Mouse (Mus musculus): ENCODE measurements around the gene Swi5. TPM values are rescaled to one million over a fixed set of nuclear protein-coding genes. Genes with fewer than 3 reads are reported as not detected.
"Not testable (repeated sequence)": the region's sequence is repeated elsewhere in the genome, so short reads cannot be mapped to it uniquely, and the experiment has no call there.

Gene Swi5
- polyA plus RNA-seq, 1 experiment from 2014 or later = 415 TPM

DNA sequence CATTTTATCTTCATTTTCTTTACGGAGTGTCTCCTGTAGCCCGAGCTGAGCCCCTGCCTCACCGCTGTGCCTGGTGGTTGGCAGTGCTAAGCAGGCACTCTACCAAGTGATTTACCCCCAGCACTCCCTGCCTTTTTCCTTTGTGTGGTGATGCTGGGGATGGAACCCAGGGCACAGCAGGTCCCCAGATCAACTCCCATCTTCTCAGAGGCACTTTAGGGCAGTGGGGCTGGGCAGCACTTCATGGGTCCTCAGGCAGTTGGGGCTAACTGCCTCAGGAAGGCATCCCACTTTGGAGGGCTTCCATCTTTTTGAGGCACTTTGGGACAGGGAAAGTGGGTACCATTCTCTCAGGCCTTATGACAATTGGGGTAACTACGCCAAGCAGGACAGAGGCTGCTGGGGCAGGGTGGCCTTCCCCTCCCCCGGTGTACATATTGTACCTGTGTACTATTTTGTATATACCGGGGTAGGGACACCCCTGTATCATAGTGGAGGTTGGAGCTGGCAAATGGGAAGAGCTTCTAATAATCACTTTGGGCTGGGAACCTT, 19.4 kb upstream of the Swi5 start:
- no peak overlapping the region for H3K27ac ChIP-seq (ENCODE audit: low read length)
- H3K4me2 ChIP-seq (ENCODE audit: low read length) = no peak overlapping the region
- no peaks in the 10 kb centered on the region for H3K27me3 ChIP-seq (ENCODE audit: control insufficient read depth, insufficient read depth, low read depth, low read length)
- no peaks in the 10 kb centered on the region for H3K9me3 ChIP-seq (replicated peaks; ENCODE audit: control insufficient read depth, low read length, poor library complexity, severe bottlenecking)
- WGBS = 82% methylated on average over 6 of the region's 6 CpGs
- no peak overlapping the region for H3K9ac ChIP-seq (ENCODE audit: low read depth, low read length)
- no peak overlapping the region for H3K4me3 ChIP-seq (ENCODE audit: low read depth, low read length)
- H3K4me1 ChIP-seq (ENCODE audit: control insufficient read depth, insufficient read depth, low read length) = peaks cover 4% of the 10 kb centered on the region; the same call in 1 of the 2 replicates
- peaks cover 57% of the 10 kb centered on the region for H3K36me3 ChIP-seq (ENCODE audit: control insufficient read depth, insufficient read depth, low read length)
- no peak for ATAC-seq

DNA sequence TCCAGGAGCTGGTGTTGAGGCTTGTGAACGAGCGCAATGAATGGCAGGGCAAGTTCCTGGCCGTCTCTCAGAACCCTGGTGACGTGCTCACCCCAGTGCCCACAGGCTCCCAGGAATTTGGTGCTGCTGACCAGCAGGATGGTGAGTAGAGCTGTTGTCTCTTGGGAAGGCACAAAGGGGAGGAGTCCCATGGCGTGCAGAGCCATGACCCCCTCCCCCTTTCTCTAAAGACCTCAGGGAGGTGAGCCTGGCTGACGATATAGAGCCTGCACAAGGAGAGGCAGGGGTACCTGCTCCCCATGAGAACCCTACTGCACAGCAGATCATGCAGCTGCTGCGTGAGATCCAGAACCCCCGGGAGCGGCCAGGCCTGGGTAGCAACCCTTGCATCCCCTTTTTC, 18.3 kb upstream of the Swi5 start:
- no peaks in the 10 kb centered on the region for H3K9me3 ChIP-seq (replicated peaks; ENCODE audit: control insufficient read depth, low read length, poor library complexity, severe bottlenecking)
- no peak for ATAC-seq
- no peak overlapping the region for H3K9ac ChIP-seq (ENCODE audit: low read depth, low read length)
- no peak overlapping the region for H3K4me3 ChIP-seq (ENCODE audit: low read depth, low read length)
- peaks cover 57% of the 10 kb centered on the region for H3K36me3 ChIP-seq (ENCODE audit: control insufficient read depth, insufficient read depth, low read length)
- H3K4me2 ChIP-seq (ENCODE audit: low read length) = no peak overlapping the region
- H3K27me3 ChIP-seq (ENCODE audit: control insufficient read depth, insufficient read depth, low read depth, low read length) = no peaks in the 10 kb centered on the region
- H3K4me1 ChIP-seq (ENCODE audit: control insufficient read depth, insufficient read depth, low read length) = no peaks in the 10 kb centered on the region
- WGBS = 78% methylated on average over 9 of the region's 9 CpGs
- no peak overlapping the region for H3K27ac ChIP-seq (ENCODE audit: low read length)

- 85% methylated on average over 5 of the region's 5 CpGs for WGBS
Observed at GRCm38 (mm10) chr2:32305668-32306067, 17.8 kb upstream of the Swi5 start.

GRCm38 (mm10) chr2:32304145-32304832, 16.4 kb upstream of the Swi5 start:
- WGBS = 51% methylated on average over 8 of the region's 8 CpGs
- Histone ChIP-seq H3K9me3 (replicated peaks; ENCODE audit: control insufficient read depth, low read length, poor library complexity, severe bottlenecking) (no peaks in the 10 kb centered on the region), H3K36me3 (ENCODE audit: control insufficient read depth, insufficient read depth, low read length) (peaks cover 49% of the 10 kb centered on the region), H3K27me3 (ENCODE audit: control insufficient read depth, insufficient read depth, low read depth, low read length) (no peaks in the 10 kb centered on the region), H3K4me1 (ENCODE audit: control insufficient read depth, insufficient read depth, low read length) (no peaks in the 10 kb centered on the region), H3K4me3 (ENCODE audit: low read depth, low read length) (no peak overlapping the region), H3K27ac (ENCODE audit: low read length) (no peak overlapping the region), H3K9ac (ENCODE audit: low read depth, low read length) (no peak overlapping the region), H3K4me2 (ENCODE audit: low read length) (no peak overlapping the region)
- no peak for ATAC-seq

More at GRCm38 (mm10) chr2:32305668-32306067, 17.8 kb upstream of the Swi5 start:
- Histone ChIP-seq H3K27me3 (ENCODE audit: control insufficient read depth, insufficient read depth, low read depth, low read length) (no peaks in the 10 kb centered on the region), H3K9ac (ENCODE audit: low read depth, low read length) (no peak overlapping the region), H3K9me3 (replicated peaks; ENCODE audit: control insufficient read depth, low read length, poor library complexity, severe bottlenecking) (no peaks in the 10 kb centered on the region), H3K4me1 (ENCODE audit: control insufficient read depth, insufficient read depth, low read length) (no peaks in the 10 kb centered on the region), H3K27ac (ENCODE audit: low read length) (no peak overlapping the region), H3K36me3 (ENCODE audit: control insufficient read depth, insufficient read depth, low read length) (peaks cover 57% of the 10 kb centered on the region), H3K4me3 (ENCODE audit: low read depth, low read length) (no peak overlapping the region), H3K4me2 (ENCODE audit: low read length) (no peak overlapping the region)
- ATAC-seq = no peak

DNA sequence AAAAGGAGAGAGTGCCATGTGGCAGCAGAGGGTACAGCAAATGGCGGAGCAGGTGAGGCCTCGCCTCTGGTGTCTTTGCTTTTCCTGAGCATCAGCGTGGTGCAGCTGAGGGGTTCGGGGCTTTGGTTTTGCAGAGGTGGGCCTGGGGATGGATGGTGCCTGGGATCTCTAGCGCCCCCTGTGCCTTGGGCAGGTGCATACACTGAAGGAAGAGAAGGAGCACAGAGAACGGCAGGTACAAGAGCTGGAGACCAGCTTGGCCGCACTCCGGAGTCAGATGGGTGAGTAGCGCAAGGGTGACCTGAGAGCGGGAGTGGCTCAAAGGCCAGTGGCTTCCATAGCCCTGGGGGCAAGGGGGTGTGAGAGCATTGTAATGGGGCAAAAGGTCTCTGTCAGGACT, 15.1 kb upstream of the Swi5 start:
- Histone ChIP-seq H3K27me3 (ENCODE audit: control insufficient read depth, insufficient read depth, low read depth, low read length) (no peaks in the 10 kb centered on the region), H3K4me2 (ENCODE audit: low read length) (no peak overlapping the region), H3K4me1 (ENCODE audit: control insufficient read depth, insufficient read depth, low read length) (no peaks in the 10 kb centered on the region), H3K36me3 (ENCODE audit: control insufficient read depth, insufficient read depth, low read length) (peaks cover 50% of the 10 kb centered on the region), H3K9me3 (replicated peaks; ENCODE audit: control insufficient read depth, low read length, poor library complexity, severe bottlenecking) (no peaks in the 10 kb centered on the region), H3K27ac (ENCODE audit: low read length) (no peak overlapping the region), H3K4me3 (ENCODE audit: low read depth, low read length) (no peak overlapping the region), H3K9ac (ENCODE audit: low read depth, low read length) (no peak overlapping the region)
- ATAC-seq = no peak
- WGBS = 94% methylated on average over 9 of the region's 10 CpGs

- Histone ChIP-seq H3K9ac (ENCODE audit: low read depth, low read length) (no peak overlapping the region), H3K27ac (ENCODE audit: low read length) (no peak overlapping the region), H3K4me3 (ENCODE audit: low read depth, low read length) (no peak overlapping the region), H3K27me3 (ENCODE audit: control insufficient read depth, insufficient read depth, low read depth, low read length) (no peaks in the 10 kb centered on the region), H3K4me2 (ENCODE audit: low read length) (no peak overlapping the region), H3K36me3 (ENCODE audit: control insufficient read depth, insufficient read depth, low read length) (peaks cover 29% of the 10 kb centered on the region), H3K9me3 (replicated peaks; ENCODE audit: control insufficient read depth, low read length, poor library complexity, severe bottlenecking) (no peaks in the 10 kb centered on the region), H3K4me1 (ENCODE audit: control insufficient read depth, insufficient read depth, low read length) (no peaks in the 10 kb centered on the region)
- WGBS = 91% methylated on average over 4 of the region's 4 CpGs
- no peak for ATAC-seq
Observed at GRCm38 (mm10) chr2:32299469-32299868, 11.6 kb upstream of the Swi5 start.

DNA sequence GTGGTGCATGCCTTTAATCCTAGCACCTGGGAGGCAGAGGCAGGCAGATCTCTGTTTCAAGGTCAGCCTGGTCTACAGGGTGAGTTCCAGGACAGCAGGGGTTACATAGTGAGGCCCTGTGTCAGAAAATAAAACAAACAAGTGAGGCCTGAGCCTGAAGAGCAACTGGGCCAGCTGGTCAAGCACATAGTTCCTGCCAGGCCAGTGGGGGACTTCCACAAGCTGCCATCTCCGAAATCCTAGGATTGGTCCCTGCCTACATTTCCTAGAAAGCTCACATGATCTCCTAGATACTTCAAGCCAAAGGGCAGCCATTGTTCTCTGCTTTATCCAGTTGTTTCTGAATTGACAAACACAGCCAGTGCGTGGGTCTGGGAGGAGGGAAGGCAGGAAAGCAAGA, 8.0 kb upstream of the Swi5 start:
- H3K27me3 ChIP-seq (ENCODE audit: control insufficient read depth, insufficient read depth, low read depth, low read length); ATAC-seq; H3K4me2 ChIP-seq (ENCODE audit: low read length); H3K4me1 ChIP-seq (ENCODE audit: control insufficient read depth, insufficient read depth, low read length); H3K9ac ChIP-seq (ENCODE audit: low read depth, low read length); H3K4me3 ChIP-seq (ENCODE audit: low read depth, low read length); H3K27ac ChIP-seq (ENCODE audit: low read length); H3K9me3 ChIP-seq (replicated peaks; ENCODE audit: control insufficient read depth, low read length, poor library complexity, severe bottlenecking): not testable (repeated sequence)
- peaks cover 17% of the 10 kb centered on the region for H3K36me3 ChIP-seq (ENCODE audit: control insufficient read depth, insufficient read depth, low read length)
- 85% methylated on average over 2 of the region's 2 CpGs for WGBS

DNA sequence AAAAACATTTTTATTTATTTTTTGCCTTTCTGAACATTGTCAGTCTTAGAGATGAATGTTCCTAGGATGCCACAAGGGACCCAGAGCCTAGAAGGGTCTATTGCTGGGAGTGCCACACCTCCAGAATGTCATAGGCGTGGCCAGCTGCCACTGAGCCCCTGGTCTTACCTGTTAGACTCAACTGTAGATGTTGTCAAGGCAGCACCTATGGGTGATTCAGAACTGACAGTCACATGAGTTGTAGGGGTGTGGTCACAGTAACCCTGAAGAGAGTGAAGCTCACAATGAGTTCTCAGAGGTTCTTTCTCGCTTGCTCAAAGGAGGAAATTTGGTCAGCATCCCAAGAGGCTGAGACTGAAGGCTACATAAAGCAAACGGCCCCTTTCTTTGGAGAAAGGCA, 7.4 kb upstream of the Swi5 start:
- Histone ChIP-seq H3K4me2 (ENCODE audit: low read length) (no peak overlapping the region), H3K36me3 (ENCODE audit: control insufficient read depth, insufficient read depth, low read length) (peaks cover 17% of the 10 kb centered on the region)
- WGBS = 90% methylated on average over 3 of the region's 3 CpGs

DNA sequence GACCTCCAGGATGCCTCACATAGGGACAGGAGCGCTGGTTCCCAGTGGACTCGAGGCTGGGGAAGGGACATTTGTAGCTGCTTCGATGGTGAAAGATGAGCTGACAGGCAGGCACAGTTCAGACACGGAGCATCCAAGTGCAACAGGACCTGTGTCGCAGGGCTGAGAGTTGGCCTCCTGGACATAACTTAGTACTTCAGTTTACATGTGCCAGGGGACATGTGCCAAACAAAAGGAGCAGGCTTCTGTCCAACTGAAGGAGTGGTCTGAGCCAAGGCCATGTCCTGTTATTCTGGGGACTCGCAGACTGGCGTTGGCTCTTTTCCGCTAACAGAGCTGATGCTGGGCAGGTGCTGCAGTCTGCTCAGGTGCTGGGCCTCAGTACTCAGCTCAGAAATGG, 6.5 kb upstream of the Swi5 start:
- peaks cover 14% of the 10 kb centered on the region for H3K36me3 ChIP-seq (ENCODE audit: control insufficient read depth, insufficient read depth, low read length)
- no peak overlapping the region for H3K9ac ChIP-seq (ENCODE audit: low read depth, low read length)
- no peak for ATAC-seq
- H3K27me3 ChIP-seq (ENCODE audit: control insufficient read depth, insufficient read depth, low read depth, low read length) = no peaks in the 10 kb centered on the region
- WGBS = 84% methylated on average over 8 of the region's 8 CpGs
- H3K27ac ChIP-seq (ENCODE audit: low read length) = no peak overlapping the region
- H3K9me3 ChIP-seq (replicated peaks; ENCODE audit: control insufficient read depth, low read length, poor library complexity, severe bottlenecking) = no peaks in the 10 kb centered on the region
- H3K4me2 ChIP-seq (ENCODE audit: low read length) = no peak overlapping the region
- H3K4me1 ChIP-seq (ENCODE audit: control insufficient read depth, insufficient read depth, low read length) = peaks cover 3% of the 10 kb centered on the region
- no peak overlapping the region for H3K4me3 ChIP-seq (ENCODE audit: low read depth, low read length)

More for the DNA sequence above, 7.4 kb upstream of the Swi5 start:
- no peaks in the 10 kb centered on the region for H3K27me3 ChIP-seq (ENCODE audit: control insufficient read depth, insufficient read depth, low read depth, low read length)
- H3K27ac ChIP-seq (ENCODE audit: low read length) = no peak overlapping the region
- ATAC-seq = no peak
- H3K4me1 ChIP-seq (ENCODE audit: control insufficient read depth, insufficient read depth, low read length) = no peaks in the 10 kb centered on the region
- H3K9ac ChIP-seq (ENCODE audit: low read depth, low read length) = no peak overlapping the region
- H3K9me3 ChIP-seq (replicated peaks; ENCODE audit: control insufficient read depth, low read length, poor library complexity, severe bottlenecking) = no peaks in the 10 kb centered on the region
- H3K4me3 ChIP-seq (ENCODE audit: low read depth, low read length) = no peak overlapping the region
